Mouse (Mus musculus): ENCODE results near the gene Dot1l.

- no peak for TF ChIP-seq CTCF (IDR thresholded peaks at IDR 0.05; ENCODE audit: insufficient read depth, low read length)
- TF ChIP-seq POLR2A (IDR thresholded peaks at IDR 0.05; ENCODE audit: borderline replicate concordance, extremely low read depth, low read depth, low read length), result no peak
Observed at GRCm38 (mm10) chr10:80839848-80840247, 84.8 kb downstream of the Dot1l start.

Measured in lung, adult 2 months (tissue).